Mouse (Mus musculus) cerebellum, adult 2 months (tissue): ENCODE results near the gene Bri3bp.
"Not testable (repeated sequence)": the region's sequence is repeated elsewhere in the genome, so short reads cannot be mapped to it uniquely, and the experiment has no call there.

Source experiments
- CTCF ChIP-seq: fragments of 200-500 bp; IDR thresholded peaks from 2 replicates; pipeline ENCODE4 v1.5.1; 2011; ENCODE audit warnings: low read depth, mild to moderate bottlenecking, control low read depth, low read length, moderate library complexity, borderline replicate concordance; ENCODE audit not compliant: insufficient read depth
- POLR2A ChIP-seq: fragments of 200-500 bp; IDR thresholded peaks from 2 replicates; pipeline ENCODE4 v1.6.1; 2011; ENCODE audit warnings: low read length, control low read depth, borderline replicate concordance; ENCODE audit not compliant: insufficient read depth

- TF ChIP-seq POLR2A = not testable (repeated sequence)
- TF ChIP-seq CTCF = peak; percentile 34; the same call in 1 of the 2 replicates
These were observed 7.0 kb upstream of the Bri3bp start for GRCm38 (mm10) chr5:125434347-125434746.
